Mouse (Mus musculus) E14TG2a.4 (cell line): Measurements from ENCODE around the gene Trio.

Source experiments
- H3K27me3 ChIP-seq: 2 replicates; pipeline ENCODE4 v1.6.1; 2014; ENCODE audit warnings: low read length, control low read depth; ENCODE audit not compliant: insufficient read depth
- H3K36me3 ChIP-seq: 2 replicates; pipeline ENCODE4 v1.6.1; 2014; ENCODE audit warnings: low read length, control low read depth; ENCODE audit not compliant: insufficient read depth
- H3K4me1 ChIP-seq: replicated peaks from 2 replicates; pipeline ENCODE4 v1.6.1; 2014; ENCODE audit warnings: low read depth, low read length, control low read depth
- H3K4me3 ChIP-seq: replicated peaks from 2 replicates; pipeline ENCODE4 v1.5.1; 2014; ENCODE audit warnings: mild to moderate bottlenecking, low read length
- H3K9me3 ChIP-seq: 2 replicates; pipeline ENCODE4 v1.6.1; 2014; ENCODE audit warnings: low read length, control low read depth
- CTCF ChIP-seq: conservative IDR thresholded peaks from 2 replicates; pipeline ENCODE4 v1.5.1; 2014; ENCODE audit warnings: low read length
- NANOG ChIP-seq: IDR thresholded peaks from 2 replicates; pipeline ENCODE4 v1.6.1; 2014; ENCODE audit warnings: borderline replicate concordance, low read length, mixed read lengths
- POU5F1 ChIP-seq: IDR thresholded peaks from 2 replicates; pipeline ENCODE4 v1.6.1; 2014; ENCODE audit warnings: low read length, borderline replicate concordance

Trio gene

DNA sequence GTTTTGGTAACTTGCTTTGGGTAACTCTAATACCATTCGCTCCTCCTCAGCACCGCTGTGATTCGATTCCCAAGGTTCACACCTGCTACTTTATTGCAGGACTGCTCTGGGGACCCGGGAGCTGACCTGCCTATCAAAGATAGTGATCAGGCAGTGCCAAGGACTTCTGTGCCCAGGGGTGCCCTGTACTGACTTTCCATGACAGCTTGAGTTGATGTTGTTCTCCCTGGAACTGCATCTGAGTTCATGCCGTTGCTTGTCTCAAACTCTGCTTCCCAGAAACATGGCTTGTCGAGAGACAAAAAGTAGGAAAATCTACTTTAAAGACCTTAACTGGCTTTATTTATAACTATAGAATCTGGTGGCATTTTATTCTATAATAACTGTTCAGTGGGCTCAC, 27.6 kb upstream of the Trio start:
- Histone ChIP-seq H3K27me3 (peaks cover 17% of the 10 kb centered on the region), H3K9me3 (peaks cover 6% of the 10 kb centered on the region)
- no peak for TF ChIP-seq CTCF
- no peak for TF ChIP-seq POU5F1
- no peak for TF ChIP-seq NANOG

GRCm38 (mm10) chr15:28051811-28052210, 26.2 kb upstream of the Trio start:
- Histone ChIP-seq H3K4me1 (peaks cover 43% of the 10 kb centered on the region), H3K9me3 (peaks cover 6% of the 10 kb centered on the region), H3K4me3 (no peak overlapping the region), H3K36me3 (no peaks in the 10 kb centered on the region), H3K27me3 (peaks cover 23% of the 10 kb centered on the region)
- TF ChIP-seq CTCF: no peak
- TF ChIP-seq NANOG: no peak
- TF ChIP-seq POU5F1: no peak

More for the DNA sequence above, 27.6 kb upstream of the Trio start:
- Histone ChIP-seq H3K4me3 (no peak overlapping the region), H3K36me3 (no peaks in the 10 kb centered on the region), H3K4me1 (peaks cover 43% of the 10 kb centered on the region)

GRCm38 (mm10) chr15:28051104-28051625, 25.5 kb upstream of the Trio start:
- H3K4me1 ChIP-seq: peaks cover 43% of the 10 kb centered on the region
- peaks cover 23% of the 10 kb centered on the region for H3K27me3 ChIP-seq
- peaks cover 6% of the 10 kb centered on the region for H3K9me3 ChIP-seq
- TF ChIP-seq POU5F1 (no peak), NANOG (peak; percentile 84), CTCF (no peak)
- H3K36me3 ChIP-seq: no peaks in the 10 kb centered on the region
- peak overlapping the region; percentile 67 for H3K4me3 ChIP-seq

GRCm38 (mm10) chr15:28047711-28048110, 22.1 kb upstream of the Trio start:
- Histone ChIP-seq H3K9me3 (peaks cover 6% of the 10 kb centered on the region), H3K36me3 (no peaks in the 10 kb centered on the region), H3K27me3 (peaks cover 52% of the 10 kb centered on the region), H3K4me1 (peaks cover 23% of the 10 kb centered on the region), H3K4me3 (no peak overlapping the region)
- TF ChIP-seq POU5F1: no peak
- TF ChIP-seq NANOG: no peak
- no peak for TF ChIP-seq CTCF

GRCm38 (mm10) chr15:28041158-28041865, 15.7 kb upstream of the Trio start:
- no peaks in the 10 kb centered on the region for H3K9me3 ChIP-seq
- TF ChIP-seq POU5F1: no peak
- TF ChIP-seq NANOG: 0 out of 2 replicates have a peak, but pooled peaks have one; percentile 3
- peaks cover 84% of the 10 kb centered on the region for H3K27me3 ChIP-seq

DNA sequence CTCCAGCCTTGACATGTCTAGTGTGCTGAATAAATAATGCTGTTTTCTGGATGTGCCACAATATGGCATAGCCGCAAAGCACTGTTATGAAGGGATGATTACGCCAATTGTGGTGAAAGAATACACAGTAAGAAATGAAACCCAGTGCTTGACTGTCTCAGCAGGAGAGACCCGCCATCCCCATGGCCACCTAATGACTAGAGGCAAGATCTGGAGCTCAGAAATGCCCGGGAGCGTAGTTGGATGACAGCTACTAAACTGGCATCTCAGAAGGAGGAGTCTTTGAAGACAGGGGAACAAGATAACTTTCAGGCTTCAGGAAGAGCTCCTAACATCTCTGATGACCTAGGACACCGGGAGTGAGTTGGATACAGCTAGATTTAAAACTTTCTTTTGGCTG, 12.0 kb upstream of the Trio start:
- Histone ChIP-seq H3K27me3 (peaks cover 85% of the 10 kb centered on the region), H3K4me3 (no peak overlapping the region), H3K36me3 (no peaks in the 10 kb centered on the region), H3K9me3 (no peaks in the 10 kb centered on the region), H3K4me1 (peaks cover 23% of the 10 kb centered on the region)
- TF ChIP-seq NANOG: no peak
- no peak for TF ChIP-seq CTCF
- TF ChIP-seq POU5F1: no peak

More at GRCm38 (mm10) chr15:28041158-28041865, 15.7 kb upstream of the Trio start:
- peaks cover 24% of the 10 kb centered on the region for H3K4me1 ChIP-seq
- H3K36me3 ChIP-seq: no peaks in the 10 kb centered on the region
- H3K4me3 ChIP-seq: no peak overlapping the region

DNA sequence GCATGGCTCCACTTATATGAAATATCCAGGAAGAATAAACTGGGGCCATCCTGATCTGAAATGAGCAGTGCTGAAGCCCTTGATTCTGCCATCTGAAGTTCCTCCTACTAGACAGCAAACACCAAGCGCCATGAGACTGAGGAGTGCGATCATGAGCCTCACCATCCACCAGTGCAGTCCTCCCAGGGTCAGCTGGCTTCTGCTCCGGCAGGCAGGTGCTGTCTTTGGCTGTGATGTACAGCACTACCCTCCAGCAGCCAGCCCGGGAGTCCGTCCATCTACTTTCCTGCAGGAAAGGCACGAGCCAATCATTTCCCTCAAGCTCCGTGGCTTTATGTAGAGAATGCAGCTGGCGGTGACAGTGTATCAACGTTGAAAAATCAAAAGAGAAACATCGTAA, 10.0 kb upstream of the Trio start:
- Histone ChIP-seq H3K36me3 (no peaks in the 10 kb centered on the region), H3K4me3 (no peak overlapping the region), H3K27me3 (peaks cover 85% of the 10 kb centered on the region), H3K4me1 (peaks cover 3% of the 10 kb centered on the region), H3K9me3 (no peaks in the 10 kb centered on the region)
- TF ChIP-seq CTCF: no peak
- no peak for TF ChIP-seq NANOG
- no peak for TF ChIP-seq POU5F1

GRCm38 (mm10) chr15:28034636-28035035, 9.0 kb upstream of the Trio start:
- no peaks in the 10 kb centered on the region for H3K9me3 ChIP-seq
- H3K36me3 ChIP-seq: no peaks in the 10 kb centered on the region
- H3K4me3 ChIP-seq: no peak overlapping the region
- no peak for TF ChIP-seq NANOG
- no peak for TF ChIP-seq CTCF
- TF ChIP-seq POU5F1: no peak
- H3K27me3 ChIP-seq: peaks cover 85% of the 10 kb centered on the region
- H3K4me1 ChIP-seq: no peaks in the 10 kb centered on the region
